Mouse (Mus musculus) MEL (cell line): ENCODE data around the gene G3bp2. TPM values are rescaled to one million over a fixed set of nuclear protein-coding genes. Genes with fewer than 3 reads are reported as not detected.

Source experiments
- DNase-seq: peaks from one replicate; pipeline ENCODE4 v3.0.0; 2011; ENCODE audit warnings: low read depth, low spot score
- H3K27ac ChIP-seq: 2 replicates; pipeline ENCODE4 v1.5.1; 2012; ENCODE audit warnings: low read depth, mild to moderate bottlenecking, control low read depth, low read length, moderate library complexity; ENCODE audit not compliant: control insufficient read depth
- H3K27me3 ChIP-seq, 2 experiments: fragments of 150-350 bp in 1 of 2; sonication (generic) in 1 of 2; 2 replicates each; pipeline ENCODE4 v1.6.1; 2012; ENCODE audit warnings: low read length in 2 of 2, mild to moderate bottlenecking in 2 of 2, improper control_type of control experiment in 1 of 2, moderate library complexity in 1 of 2; ENCODE audit not compliant: insufficient read depth in 2 of 2, control insufficient read depth in 1 of 2
- H3K36me3 ChIP-seq, 2 experiments: 2 replicates each; pipeline ENCODE4 v1.6.1; 2012 to 2014; ENCODE audit warnings: low read length in 2 of 2, improper control_type of control experiment in 1 of 2, inconsistent platforms in 1 of 2, mild to moderate bottlenecking in 1 of 2; ENCODE audit not compliant: insufficient read depth in 2 of 2, control insufficient read depth in 1 of 2
- H3K4me1 ChIP-seq, 2 experiments: fragments of 150-350 bp in 1 of 2; sonication (generic) in 1 of 2; 2 replicates each; pipeline ENCODE4 v1.6.1; 2012; ENCODE audit warnings: low read length in 2 of 2, improper control_type of control experiment in 1 of 2, mild to moderate bottlenecking in 1 of 2; ENCODE audit not compliant: insufficient read depth in 2 of 2, control insufficient read depth in 1 of 2
- H3K4me3 ChIP-seq, 2 experiments: fragments of 150-350 bp in 1 of 2; sonication (generic) in 1 of 2; 2 replicates each; pipeline ENCODE4 v1.5.1; 2012; ENCODE audit warnings: low read depth in 2 of 2, low read length in 2 of 2, mild to moderate bottlenecking in 2 of 2, moderate library complexity in 2 of 2, control low read depth in 1 of 2, improper control_type of control experiment in 1 of 2; ENCODE audit not compliant: control insufficient read depth in 1 of 2, insufficient read depth in 1 of 2
- H3K79me2 ChIP-seq: 2 replicates; pipeline ENCODE4 v1.6.1; 2012; ENCODE audit warnings: mild to moderate bottlenecking, low read length, moderate library complexity; ENCODE audit not compliant: control insufficient read depth, poor library complexity, insufficient read depth
- H3K9ac ChIP-seq: 2 replicates; pipeline ENCODE4 v1.6.1; 2012; ENCODE audit warnings: low read depth, mild to moderate bottlenecking, control low read depth, low read length, moderate library complexity; ENCODE audit not compliant: control insufficient read depth, poor library complexity, severe bottlenecking
- H3K9me3 ChIP-seq: fragments of 150-350 bp; sonication (generic); replicated peaks from 2 replicates; pipeline ENCODE4 v1.6.1; 2012; ENCODE audit warnings: mild to moderate bottlenecking, low read length, improper control_type of control experiment, moderate library complexity; ENCODE audit not compliant: insufficient read depth
- BHLHE40 ChIP-seq: IDR thresholded peaks from 2 replicates; pipeline ENCODE4 v1.6.1; 2012; ENCODE audit warnings: low read depth, mild to moderate bottlenecking, inconsistent platforms, low read length, improper control_type of control experiment, borderline replicate concordance
- CHD1 ChIP-seq: IDR thresholded peaks from 2 replicates; pipeline ENCODE4 v1.6.1; 2012; ENCODE audit warnings: low read depth, mild to moderate bottlenecking, inconsistent platforms, low read length, improper control_type of control experiment
- CHD2 ChIP-seq: IDR thresholded peaks from 2 replicates; pipeline ENCODE4 v1.6.1; 2011; ENCODE audit warnings: low read length, improper control_type of control experiment
- CTCF ChIP-seq, 3 experiments: IDR thresholded peaks in 2 of 3; conservative IDR thresholded peaks in 1 of 3; 2 replicates each; pipeline ENCODE4 v1.5.1; 2011 to 2012; ENCODE audit warnings: low read length in 3 of 3, low read depth in 2 of 3, mild to moderate bottlenecking in 2 of 3, improper control_type of control experiment in 1 of 3, inconsistent platforms in 1 of 3, mixed read lengths in 1 of 3, moderate library complexity in 1 of 3; ENCODE audit not compliant: control insufficient read depth in 1 of 3, insufficient read depth in 1 of 3, poor library complexity in 1 of 3, severe bottlenecking in 1 of 3
- E2F4 ChIP-seq: IDR thresholded peaks from 2 replicates; pipeline ENCODE4 v1.6.1; 2011; ENCODE audit warnings: low read depth, low read length, improper control_type of control experiment, borderline replicate concordance
- EP300 ChIP-seq, 2 experiments: IDR thresholded peaks; 2 replicates each; pipeline ENCODE4 v1.6.1; 2011; ENCODE audit warnings: improper control_type of control experiment in 2 of 2, low read length in 2 of 2, low read depth in 1 of 2, mild to moderate bottlenecking in 1 of 2
- GATA1 ChIP-seq: IDR thresholded peaks from 2 replicates; pipeline ENCODE4 v1.6.1; 2011; ENCODE audit warnings: low read depth, low read length, improper control_type of control experiment
- HCFC1 ChIP-seq: IDR thresholded peaks from 2 replicates; pipeline ENCODE4 v1.6.1; 2012; ENCODE audit warnings: low read depth, mild to moderate bottlenecking, inconsistent platforms, low read length, improper control_type of control experiment, moderate library complexity
- JUND ChIP-seq: IDR thresholded peaks from 2 replicates; pipeline ENCODE4 v1.6.1; 2011; ENCODE audit warnings: low read depth, mild to moderate bottlenecking, improper control_type of control experiment, low read length
- MAFK ChIP-seq: IDR thresholded peaks from 2 replicates; pipeline ENCODE4 v1.6.1; 2011; ENCODE audit warnings: low read depth, mild to moderate bottlenecking, low read length, improper control_type of control experiment, borderline replicate concordance
- MAX ChIP-seq: IDR thresholded peaks from 2 replicates; pipeline ENCODE4 v1.6.1; 2011; ENCODE audit warnings: low read length, improper control_type of control experiment
- MAZ ChIP-seq: IDR thresholded peaks from 2 replicates; pipeline ENCODE4 v1.6.1; 2012; ENCODE audit warnings: low read depth, mild to moderate bottlenecking, inconsistent platforms, low read length, improper control_type of control experiment
- MEF2A ChIP-seq: IDR thresholded peaks from 2 replicates; pipeline ENCODE4 v1.6.1; 2014; ENCODE audit warnings: low read depth, mild to moderate bottlenecking, inconsistent platforms, low read length, improper control_type of control experiment; ENCODE audit not compliant: poor library complexity, insufficient replicate concordance, severe bottlenecking; ENCODE audit errors: extremely low read depth
- MXI1 ChIP-seq: IDR thresholded peaks from 2 replicates; pipeline ENCODE4 v1.6.1; 2011; ENCODE audit warnings: mild to moderate bottlenecking, low read depth, low read length, improper control_type of control experiment
- MYB ChIP-seq: IDR thresholded peaks from 2 replicates; pipeline ENCODE4 v1.6.1; 2011; ENCODE audit warnings: mild to moderate bottlenecking, low read depth, low read length, improper control_type of control experiment
- POLR2AphosphoS2 ChIP-seq: IDR thresholded peaks from 2 replicates; pipeline ENCODE4 v1.6.1; 2011; ENCODE audit warnings: low read length, improper control_type of control experiment
- RAD21 ChIP-seq: IDR thresholded peaks from 2 replicates; pipeline ENCODE4 v1.6.1; 2011; ENCODE audit warnings: mild to moderate bottlenecking, low read depth, low read length, improper control_type of control experiment
- SIN3A ChIP-seq: IDR thresholded peaks from 2 replicates; pipeline ENCODE4 v1.6.1; 2012; ENCODE audit warnings: low read length, improper control_type of control experiment, inconsistent platforms
- TBP ChIP-seq: IDR thresholded peaks from 2 replicates; pipeline ENCODE4 v1.8.0; 2011; ENCODE audit warnings: low read depth, low read length, improper control_type of control experiment
- TCF12 ChIP-seq: IDR thresholded peaks from 2 replicates; pipeline ENCODE4 v1.6.1; 2014; ENCODE audit warnings: low read depth, mild to moderate bottlenecking, inconsistent platforms, low read length, improper control_type of control experiment, moderate library complexity
- USF1 ChIP-seq: IDR thresholded peaks from 2 replicates; pipeline ENCODE4 v1.6.1; 2014; ENCODE audit warnings: low read depth, mild to moderate bottlenecking, inconsistent platforms, low read length, improper control_type of control experiment, moderate library complexity
- USF2 ChIP-seq, 2 experiments: IDR thresholded peaks; 2 replicates each; pipeline ENCODE4 v1.6.1; 2011 to 2012; ENCODE audit warnings: improper control_type of control experiment in 2 of 2, low read length in 2 of 2, borderline replicate concordance in 1 of 2, inconsistent platforms in 1 of 2, low read depth in 1 of 2, mild to moderate bottlenecking in 1 of 2; ENCODE audit not compliant: insufficient read depth in 1 of 2
- ZNF384 ChIP-seq: IDR thresholded peaks from 2 replicates; pipeline ENCODE4 v1.6.1; 2012; ENCODE audit warnings: low read depth, mild to moderate bottlenecking, inconsistent platforms, low read length, improper control_type of control experiment
- polyA plus RNA-seq, 2 experiments: library from polyadenylated mRNA; stranded (reverse) in 1 of 2; unstranded in 1 of 2; fragments of >175 nt in 1 of 2; fragments of >200 nt in 1 of 2; gene quantifications; 2 replicates each; pipeline versions ENCODE4 v1.2.1 to v1.2.4; 2012; ENCODE audit warnings: low replicate concordance in 2 of 2, low read depth in 1 of 2; ENCODE audit not compliant: insufficient read length in 2 of 2, insufficient read depth in 1 of 2, missing spikeins in 1 of 2
- total RNA-seq: library from RNA; depleted of rRNA; stranded (reverse); fragments of 300-350 nt; gene quantifications from 2 replicates; pipeline ENCODE4 v1.2.3, GENCODE M21; 2012

G3bp2 gene
- total and polyA plus RNA-seq, 3 experiments = 42.8 to 177 (median 65.5) TPM

GRCm38 (mm10) chr5:92085821-92086550, 2.5 kb upstream of the G3bp2 start:
- H3K9ac ChIP-seq = no peak overlapping the region
- no peaks in the 10 kb centered on the region for H3K9me3 ChIP-seq
- H3K36me3 ChIP-seq = peaks cover 0 to 16% of the 10 kb centered on the region in 2 experiments; a peak in 2 of 4 replicates
- peaks cover 5 to 9% of the 10 kb centered on the region in 2 experiments for H3K4me1 ChIP-seq
- no peak for DNase-seq
- no peak overlapping the region for H3K4me3 ChIP-seq
- no peak overlapping the region for H3K27ac ChIP-seq
- peaks cover 22% of the 10 kb centered on the region for H3K79me2 ChIP-seq
- H3K27me3 ChIP-seq = no peaks in the 10 kb centered on the region
- TF ChIP-seq GATA1 (no peak), SIN3A (no peak), TCF12 (no peak), MEF2A (no peak), USF1 (no peak), ZNF384 (no peak), HCFC1 (no peak), CTCF (IDR thresholded peaks at IDR 0.05 in 2 of 3, conservative IDR thresholded peaks at IDR 0.05 in 1 of 3; ENCODE audit: control insufficient read depth in 1 of 3, insufficient read depth in 1 of 3, low read depth in 2 of 3, low read length in 3 of 3, poor library complexity in 1 of 3, severe bottlenecking in 1 of 3) (no peak), EP300 (IDR thresholded peaks at IDR 0.05; ENCODE audit: low read depth in 1 of 2, low read length in 2 of 2) (no peak), MYB (no peak)

- Histone ChIP-seq H3K79me2 (peaks cover 30% of the 10 kb centered on the region), H3K27me3 (no peaks in the 10 kb centered on the region), H3K9ac (no peak overlapping the region), H3K36me3 (peaks cover 0 to 24% of the 10 kb centered on the region in 2 experiments; a peak in 2 of 4 replicates), H3K27ac (no peak overlapping the region), H3K4me3 (no peak overlapping the region), H3K4me1 (peaks cover 9 to 13% of the 10 kb centered on the region in 2 experiments), H3K9me3 (no peaks in the 10 kb centered on the region)
- TF ChIP-seq MAX = no peak
- TF ChIP-seq MAZ = no peak
- TF ChIP-seq CHD2 = no peak
- no peak for DNase-seq
These were observed 1.7 kb upstream of the G3bp2 start for GRCm38 (mm10) chr5:92085246-92085645.

DNA sequence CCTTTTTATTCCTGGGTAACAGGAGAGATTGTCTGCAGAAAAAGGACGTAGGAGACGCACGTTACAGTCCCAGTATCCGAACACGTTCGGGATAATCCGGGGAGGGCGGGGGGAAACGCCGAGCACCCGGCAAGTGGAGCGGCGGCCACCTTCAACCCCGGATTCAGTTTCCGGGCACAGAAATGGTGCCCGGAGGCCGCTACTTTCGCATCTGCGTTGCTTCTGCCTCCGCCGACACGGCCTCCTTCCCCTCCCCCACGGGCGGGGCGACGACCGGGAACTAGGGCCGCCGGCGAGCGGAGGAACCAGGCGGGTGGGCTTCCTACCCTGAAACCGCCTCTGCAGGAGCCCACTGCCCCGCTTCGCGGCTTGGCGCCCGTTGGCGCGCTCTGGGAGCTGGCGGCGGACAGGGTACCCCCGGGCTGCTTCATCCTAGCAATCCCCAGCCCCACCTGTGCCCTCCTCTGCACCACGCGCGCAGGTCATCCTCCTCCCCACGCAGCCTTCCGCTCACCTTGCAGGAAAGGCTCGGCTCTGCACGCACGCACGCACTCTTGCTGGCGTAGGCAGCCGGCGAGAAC, 608 bp downstream of the G3bp2 start:
- H3K27ac ChIP-seq = peak overlapping the region; percentile 78
- no peaks in the 10 kb centered on the region for H3K27me3 ChIP-seq
- H3K79me2 ChIP-seq = peaks cover 46% of the 10 kb centered on the region
- H3K9me3 ChIP-seq = no peaks in the 10 kb centered on the region
- H3K4me1 ChIP-seq = peaks cover 15 to 24% of the 10 kb centered on the region in 2 experiments
- DNase-seq = peak; percentile 69
- H3K36me3 ChIP-seq = peaks cover 0 to 35% of the 10 kb centered on the region in 2 experiments; a peak in 3 of 4 replicates
- peak overlapping the region; percentile 81 for H3K9ac ChIP-seq
- peak overlapping the region; percentile 76 to 80 for H3K4me3 ChIP-seq
- no peak for TF ChIP-seq JUND
- no peak for TF ChIP-seq E2F4
- TF ChIP-seq HCFC1 = no peak
- TF ChIP-seq USF2 (IDR thresholded peaks at IDR 0.05; ENCODE audit: borderline replicate concordance in 1 of 2, insufficient read depth in 1 of 2, low read depth in 1 of 2, low read length in 2 of 2) = no peak
- TF ChIP-seq MAX = peak; percentile 52; the same call in 1 of the 2 replicates
- no peak for TF ChIP-seq POLR2AphosphoS2
- TF ChIP-seq MXI1 = no peak
- no peak for TF ChIP-seq TBP
- no peak for TF ChIP-seq MAFK
- TF ChIP-seq CHD1 = no peak
- no peak for TF ChIP-seq MYB
- 0 out of 2 replicates have a peak, but pooled peaks have one; percentile 19 for TF ChIP-seq TCF12
- no peak for TF ChIP-seq EP300 (IDR thresholded peaks at IDR 0.05; ENCODE audit: low read depth in 1 of 2, low read length in 2 of 2)
- no peak for TF ChIP-seq RAD21
- no peak for TF ChIP-seq CHD2
- TF ChIP-seq SIN3A = peak; percentile 39
- no peak for TF ChIP-seq BHLHE40
- TF ChIP-seq GATA1 = no peak
